Mouse (Mus musculus) limb, embryonic 14.5 days (tissue): ENCODE data around the gene Bclaf1. TPM values are rescaled to one million over a fixed set of nuclear protein-coding genes. Genes with fewer than 3 reads are reported as not detected.

Source experiments
- ATAC-seq: fragments of 200-750 bp; cut with Nextera tagmentation; 2 replicates; pipeline ENCODE4 v1.8.0; 2017; ENCODE audit warnings: low read depth, moderate number of reproducible peaks, moderate TSS enrichment; ENCODE audit not compliant: low FRiP score
- DNase-seq: peaks from one replicate; pipeline ENCODE4 v3.0.0-alpha.2; 2015; ENCODE audit warnings: low spot score
- H3K27ac ChIP-seq: fragments of 300-500 bp; sonication (generic); replicated peaks from 2 replicates; pipeline ENCODE4 v1.5.1; 2014; ENCODE audit warnings: low read depth, mild to moderate bottlenecking, low read length, moderate library complexity, mixed read lengths
- H3K27me3 ChIP-seq: fragments of 300-500 bp; sonication (generic); 2 replicates; pipeline ENCODE4 v1.6.1; 2014; ENCODE audit warnings: low read length, mixed read lengths; ENCODE audit not compliant: control insufficient read depth, insufficient read depth
- H3K36me3 ChIP-seq: fragments of 300-500 bp; sonication (generic); 2 replicates; pipeline ENCODE4 v1.6.1; 2014; ENCODE audit warnings: mild to moderate bottlenecking, low read length, moderate library complexity, mixed read lengths; ENCODE audit not compliant: control insufficient read depth, insufficient read depth
- H3K4me1 ChIP-seq: fragments of 300-500 bp; sonication (generic); 2 replicates; pipeline ENCODE4 v1.6.1; 2014; ENCODE audit warnings: antibody characterized with exemption, low read length, mixed read lengths; ENCODE audit not compliant: control insufficient read depth, insufficient read depth
- H3K4me2 ChIP-seq: fragments of 300-500 bp; sonication (generic); replicated peaks from 2 replicates; pipeline ENCODE4 v1.6.1; 2014; ENCODE audit warnings: low read depth, mild to moderate bottlenecking, low read length, moderate library complexity; ENCODE audit not compliant: severe bottlenecking
- H3K4me3 ChIP-seq: fragments of 300-500 bp; sonication (generic); replicated peaks from 2 replicates; pipeline ENCODE4 v1.5.1; 2014; ENCODE audit warnings: low read length
- H3K9ac ChIP-seq: fragments of 300-500 bp; sonication (generic); 2 replicates; pipeline ENCODE4 v1.6.1; 2014; ENCODE audit warnings: mild to moderate bottlenecking, low read depth, low read length, moderate library complexity; ENCODE audit not compliant: severe bottlenecking
- H3K9me3 ChIP-seq: fragments of 300-500 bp; sonication (generic); 2 replicates; pipeline ENCODE4 v1.6.1; 2016; ENCODE audit warnings: low read length; ENCODE audit not compliant: control insufficient read depth
- POLR2A ChIP-seq: fragments of 200-500 bp; IDR thresholded peaks from 2 replicates; pipeline ENCODE4 v1.8.0; 2012; ENCODE audit warnings: inconsistent platforms, mild to moderate bottlenecking, moderate library complexity, borderline replicate concordance; ENCODE audit not compliant: insufficient read depth, insufficient read length; ENCODE audit errors: extremely low read depth
- WGBS: fragments of 180-500 bp; shearing (Covaris S2); extraction: QIAGEN DNeasy Blood & Tissue Kit; methylation state at CpG from one replicate; pipeline ENCODE4 v1.1.7; 2014; 5-methylcytosine and 5-hydroxymethylcytosine counted together
- polyA plus RNA-seq, 2 experiments: library from polyadenylated mRNA; depleted of rRNA in 1 of 2; stranded (reverse) in 1 of 2; unstranded in 1 of 2; fragments of >200 nt; fragmentation: Nextera tagmentation in 1 of 2; extraction: Ambion mirVana in 1 of 2; gene quantifications; 2 replicates each; pipeline versions ENCODE4 v1.2.1 to v1.2.3; 2012 to 2014

The Bclaf1 gene
- polyA plus RNA-seq, 2 experiments, result 88.4 to 129 TPM

GRCm38 (mm10) chr10:20285994-20286836 is 26.1 kb upstream of the Bclaf1 start:
- Histone ChIP-seq H3K4me2 (peak overlapping the region; percentile 18), H3K4me1 (peaks cover 10% of the 10 kb centered on the region), H3K36me3 (no peaks in the 10 kb centered on the region), H3K27ac (peak overlapping the region; percentile 48), H3K4me3 (no peak overlapping the region), H3K9ac (0 out of 2 replicates have a peak overlapping the region, but pooled peaks have one; percentile 38), H3K9me3 (no peaks in the 10 kb centered on the region), H3K27me3 (no peaks in the 10 kb centered on the region)
- TF ChIP-seq POLR2A, result no peak
- ATAC-seq, result peak; percentile 84
- DNase-seq, result peak; percentile 65
- WGBS, result 26% methylated on average over 15 of the region's 15 CpGs

DNA sequence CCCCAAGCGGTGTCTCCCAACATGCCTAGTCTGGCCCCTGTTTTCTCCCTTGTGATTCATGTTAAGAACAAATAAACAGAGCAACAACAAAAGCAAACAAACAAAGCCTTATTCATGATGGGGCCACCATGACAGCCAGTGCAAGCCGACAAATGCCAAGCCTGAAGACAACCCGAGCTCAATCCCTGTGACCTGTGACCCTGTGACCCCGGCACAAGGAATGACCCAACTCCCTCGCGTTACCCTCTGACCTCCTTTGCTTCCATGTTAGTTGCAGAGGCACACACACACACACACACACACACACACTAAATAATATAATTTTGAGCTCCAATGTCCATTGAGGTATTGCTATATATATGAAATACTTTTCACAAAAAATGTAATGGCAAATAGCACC is 24.9 kb upstream of the Bclaf1 start:
- no peak for DNase-seq
- H3K27ac ChIP-seq, result no peak overlapping the region
- no peak for ATAC-seq

GRCm38 (mm10) chr10:20290467-20290883 is 21.8 kb upstream of the Bclaf1 start:
- Histone ChIP-seq H3K27me3 (no peaks in the 10 kb centered on the region), H3K9me3 (no peaks in the 10 kb centered on the region), H3K27ac (no peak overlapping the region), H3K4me1 (peaks cover 10% of the 10 kb centered on the region), H3K4me2 (peak overlapping the region; percentile 44), H3K4me3 (peak overlapping the region; percentile 11; the same call in 1 of the 2 replicates), H3K36me3 (no peaks in the 10 kb centered on the region), H3K9ac (peak overlapping the region; percentile 25; the same call in 1 of the 2 replicates)
- WGBS, result 20% methylated on average over 11 of the region's 11 CpGs
- ATAC-seq, result no peak
- no peak for TF ChIP-seq POLR2A
- peak; percentile 96 for DNase-seq

More for the DNA sequence above, 24.9 kb upstream of the Bclaf1 start:
- Histone ChIP-seq H3K9ac (no peak overlapping the region), H3K27me3 (no peaks in the 10 kb centered on the region), H3K36me3 (no peaks in the 10 kb centered on the region), H3K4me1 (peaks cover 10% of the 10 kb centered on the region), H3K4me2 (no peak overlapping the region), H3K9me3 (no peaks in the 10 kb centered on the region), H3K4me3 (no peak overlapping the region)
- TF ChIP-seq POLR2A, result no peak
- 67% methylated on average over 6 of the region's 6 CpGs for WGBS

DNA sequence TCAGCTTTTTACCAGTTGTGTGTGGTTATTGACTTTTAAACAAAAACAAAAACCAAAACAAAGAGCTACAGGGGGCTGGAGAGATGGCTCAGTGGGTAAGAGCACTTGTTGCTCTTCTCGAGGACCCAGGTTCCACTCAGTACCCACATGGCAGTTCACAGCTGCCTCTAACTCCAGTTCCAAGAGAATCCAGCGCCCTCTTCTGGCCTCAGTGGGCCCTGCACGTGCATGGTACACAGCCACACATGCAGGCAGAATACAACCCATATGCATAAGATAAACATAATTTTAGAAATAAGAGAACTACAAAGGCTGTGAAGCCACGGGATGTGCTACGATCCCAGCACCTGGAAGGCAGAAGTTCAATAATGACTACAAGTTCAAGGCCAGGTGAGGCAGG is 16.3 kb upstream of the Bclaf1 start:
- H3K27me3 ChIP-seq, result no peaks in the 10 kb centered on the region
- H3K36me3 ChIP-seq, result no peaks in the 10 kb centered on the region
- DNase-seq (no peak), ATAC-seq (no peak)
- no peak overlapping the region for H3K4me3 ChIP-seq
- 75% methylated on average over 5 of the region's 5 CpGs for WGBS
- no peak for TF ChIP-seq POLR2A
- H3K9me3 ChIP-seq, result no peaks in the 10 kb centered on the region
- H3K27ac ChIP-seq, result no peak overlapping the region
- H3K4me1 ChIP-seq, result no peaks in the 10 kb centered on the region
- no peak overlapping the region for H3K9ac ChIP-seq
- H3K4me2 ChIP-seq, result no peak overlapping the region

GRCm38 (mm10) chr10:20298152-20298920 is 13.9 kb upstream of the Bclaf1 start:
- Histone ChIP-seq H3K4me3 (no peak overlapping the region), H3K4me2 (no peak overlapping the region), H3K36me3 (no peaks in the 10 kb centered on the region), H3K27ac (no peak overlapping the region), H3K9me3 (no peaks in the 10 kb centered on the region), H3K4me1 (no peaks in the 10 kb centered on the region), H3K27me3 (no peaks in the 10 kb centered on the region), H3K9ac (no peak overlapping the region)
- WGBS, result 64% methylated on average over 3 of the region's 3 CpGs
- no peak for ATAC-seq
- no peak for TF ChIP-seq POLR2A
- no peak for DNase-seq
